Mouse (Mus musculus) induced T-regulatory cell, adult 2 months (primary cell): ENCODE results near the gene Med28.

Experiments used
- DNase-seq: peaks from one replicate; pipeline ENCODE4 v3.0.0-alpha.2; 2012; ENCODE audit warnings: low read depth

Med28 gene

DNA sequence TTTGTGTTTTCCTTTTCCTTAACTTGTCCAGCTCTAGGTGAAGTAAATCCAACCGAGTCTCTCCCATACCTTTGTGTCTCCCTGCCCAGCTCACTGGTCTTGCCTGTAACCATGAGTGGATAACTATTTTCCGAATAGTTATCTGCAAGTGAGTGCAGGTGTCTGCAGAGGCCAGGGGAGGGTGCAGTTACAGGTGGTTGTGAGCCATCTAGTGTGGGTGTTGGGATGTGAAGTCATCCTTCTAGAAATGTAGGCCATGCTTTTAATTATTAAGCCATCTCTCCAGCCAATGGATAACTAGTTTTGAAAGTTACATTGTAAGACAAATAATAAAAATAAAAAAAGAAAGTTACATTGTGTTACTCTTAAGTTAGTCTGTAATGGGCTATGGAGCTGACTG, 6.5 kb upstream of the Med28 start:
- no peak for DNase-seq

DNA sequence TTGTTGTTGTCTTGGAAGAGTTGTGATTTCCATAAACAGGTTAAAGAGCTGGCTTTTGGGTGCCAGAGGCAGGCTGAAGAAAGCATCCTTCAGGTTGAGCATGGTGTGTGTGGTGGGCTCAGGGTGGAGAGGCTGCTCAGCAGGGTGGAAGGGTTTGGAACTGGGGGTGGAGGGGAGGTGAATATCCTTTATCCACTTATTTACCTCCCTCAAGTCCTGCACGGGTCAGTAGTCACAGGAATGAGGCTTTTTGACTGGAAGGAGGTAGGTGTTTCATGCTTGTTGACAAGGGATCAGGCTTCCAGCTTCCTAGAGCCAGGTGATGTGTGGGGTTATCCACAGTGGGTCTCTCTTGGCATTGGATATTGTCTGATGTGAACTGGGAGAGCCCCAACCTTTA, 5.4 kb upstream of the Med28 start:
- DNase-seq: no peak

DNA sequence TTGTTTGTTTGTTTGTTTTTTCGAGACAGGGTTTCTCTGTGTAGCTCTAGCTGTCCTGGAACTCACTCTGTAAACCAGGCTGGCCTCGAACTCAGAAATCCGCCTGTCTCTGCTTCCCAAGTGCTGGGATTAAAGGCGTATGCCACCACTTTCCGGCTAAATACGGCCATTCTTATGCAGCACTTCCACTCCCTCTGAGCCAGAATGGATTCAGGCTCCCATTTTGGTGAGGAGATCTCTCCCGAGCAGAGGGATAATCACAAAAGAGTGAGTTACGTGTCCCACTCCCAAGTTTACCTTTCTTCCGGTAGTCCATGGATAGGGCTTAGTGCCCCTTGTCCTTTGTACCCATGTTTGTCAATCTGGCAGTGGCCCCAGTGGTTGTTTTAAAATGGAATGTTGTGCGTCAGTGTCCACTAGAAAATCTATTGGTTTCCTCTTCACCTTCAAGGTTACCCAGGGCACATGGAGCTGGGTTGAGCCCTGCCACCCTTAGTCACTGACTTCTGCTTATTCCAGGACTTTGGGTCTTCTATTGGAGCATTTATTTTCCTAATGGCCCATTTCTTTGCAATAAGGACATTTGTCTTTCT, 4.8 kb upstream of the Med28 start:
- DNase-seq: no peak

DNA sequence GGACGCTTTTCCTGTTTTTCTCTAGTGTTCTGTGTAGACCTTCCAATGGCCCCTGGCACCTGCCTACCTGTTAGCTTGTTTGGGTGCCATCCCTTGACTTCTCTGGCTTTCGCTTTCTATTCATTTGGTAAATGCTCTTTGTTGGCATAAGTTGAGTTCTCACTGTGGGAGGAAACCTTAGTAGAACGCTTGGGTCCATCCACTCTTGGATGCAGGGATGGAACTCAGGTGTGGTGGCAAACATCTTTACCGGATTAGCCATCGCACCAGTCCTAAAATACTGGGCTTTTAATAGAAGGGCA, 731 bp downstream of the Med28 start:
- DNase-seq: peak; percentile 69

DNA sequence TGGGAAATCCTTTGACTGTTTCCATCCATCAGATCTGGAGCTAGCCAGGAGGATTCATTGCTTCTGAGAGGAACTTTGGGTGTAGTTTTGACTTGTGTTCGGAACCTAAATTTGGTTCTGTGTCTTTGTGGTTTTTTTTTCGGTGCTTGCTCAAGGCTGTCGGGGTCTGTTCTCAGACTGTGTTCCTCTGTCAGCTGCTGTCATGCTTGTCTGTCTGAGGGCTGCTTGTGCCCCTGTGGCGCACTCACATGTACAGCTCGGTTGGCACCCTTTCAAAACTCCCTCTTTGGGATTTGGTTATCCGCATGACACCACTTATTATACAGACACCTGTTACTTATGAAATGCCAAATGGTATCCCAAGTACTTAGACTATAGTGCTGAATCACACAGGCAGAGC, 1.6 kb downstream of the Med28 start:
- DNase-seq: peak; percentile 10

DNA sequence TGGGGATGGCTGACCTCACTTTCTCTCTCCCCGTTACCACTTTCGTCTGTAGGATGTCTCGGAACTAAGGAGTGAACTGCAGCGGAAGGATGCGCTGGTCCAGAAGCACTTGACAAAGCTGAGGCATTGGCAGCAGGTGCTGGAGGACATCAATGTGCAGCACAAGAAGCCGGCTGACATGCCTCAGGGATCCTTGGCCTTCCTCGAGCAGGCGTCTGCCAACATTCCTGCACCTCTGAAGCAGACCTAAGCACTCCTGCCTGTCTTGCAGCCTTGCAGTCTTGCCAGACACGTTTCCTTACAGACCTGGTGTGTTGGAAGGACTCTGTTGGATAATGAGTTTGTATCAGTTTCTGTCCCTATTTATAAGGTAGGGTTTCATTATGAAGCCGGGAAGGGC, 5.1 kb downstream of the Med28 start:
- DNase-seq: no peak

DNA sequence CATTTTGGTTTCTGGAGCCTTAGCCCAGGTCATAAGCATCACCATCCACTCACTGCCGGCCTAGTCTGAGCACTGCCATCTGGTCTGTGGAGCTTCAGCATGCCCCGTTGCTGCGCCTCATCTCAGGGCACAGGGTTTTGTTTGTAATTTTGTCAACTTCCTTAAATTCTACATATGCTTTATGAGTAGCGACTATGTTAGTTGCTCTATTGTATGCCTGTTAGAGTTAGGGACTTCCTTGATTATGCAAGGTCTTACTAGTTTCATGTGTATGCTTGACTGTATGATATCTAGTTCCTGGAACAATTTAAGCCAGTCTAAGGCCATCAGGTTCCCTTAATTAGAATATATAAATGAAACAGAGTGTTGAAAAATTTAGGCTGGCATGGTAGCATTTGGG, 6.3 kb downstream of the Med28 start:
- no peak for DNase-seq

DNA sequence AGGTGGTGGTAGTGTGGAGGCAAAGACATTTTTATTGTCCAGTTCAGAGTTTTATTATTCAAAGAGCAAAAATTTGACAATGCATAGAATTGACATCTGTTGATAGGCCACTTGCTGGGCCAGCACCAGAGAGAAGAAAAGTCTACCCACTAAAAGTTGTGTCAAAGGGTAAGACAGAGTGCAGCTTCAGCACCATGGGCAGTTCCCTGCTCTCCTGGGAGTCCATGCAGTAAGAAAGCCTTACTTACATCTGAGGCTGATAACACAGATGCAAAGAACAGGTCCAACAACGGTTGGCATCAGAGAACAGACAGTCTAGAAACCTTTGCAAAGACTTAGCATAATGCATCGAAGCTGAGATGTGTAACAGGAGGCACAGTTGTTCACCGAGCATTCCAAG, 9.7 kb downstream of the Med28 start:
- peak; percentile 14 for DNase-seq

DNA sequence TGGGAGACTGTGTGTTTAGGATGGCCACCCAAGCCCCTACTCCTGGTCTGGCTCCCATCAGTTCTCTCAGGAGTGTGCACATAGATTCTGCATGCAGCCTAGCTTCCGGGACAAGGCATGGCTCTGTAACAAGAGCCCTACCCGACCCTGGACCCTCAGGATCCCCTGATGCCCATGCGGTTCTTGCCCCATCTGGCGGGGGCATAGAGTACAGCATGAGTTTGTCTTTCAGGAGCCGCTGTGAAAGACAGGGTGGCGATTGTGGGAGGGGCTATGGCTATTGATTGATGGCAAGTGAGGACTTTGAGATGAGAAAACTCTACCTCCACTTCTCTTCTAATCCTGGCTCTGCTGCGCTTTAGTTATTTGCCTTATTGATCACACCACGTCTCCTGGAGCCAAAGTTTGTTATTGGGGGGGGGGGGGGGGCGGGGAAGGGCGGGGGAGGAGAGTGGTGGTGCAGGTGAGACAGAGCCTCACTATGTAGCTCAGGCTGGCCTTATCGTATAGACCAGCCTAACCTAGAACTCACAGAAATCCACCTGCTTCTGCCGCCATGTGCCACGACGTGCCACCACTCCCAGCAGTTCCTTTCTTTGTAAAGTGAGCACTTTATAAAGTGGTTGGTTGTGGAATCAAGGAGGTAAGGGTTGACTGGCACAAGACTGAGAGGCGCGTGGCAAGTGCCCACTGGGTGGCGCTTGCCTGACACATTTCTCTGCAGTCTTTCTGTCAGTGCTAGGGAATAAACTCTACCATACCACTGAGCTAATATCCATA, 14.5 kb downstream of the Med28 start:
- DNase-seq: peak; percentile 62

DNA sequence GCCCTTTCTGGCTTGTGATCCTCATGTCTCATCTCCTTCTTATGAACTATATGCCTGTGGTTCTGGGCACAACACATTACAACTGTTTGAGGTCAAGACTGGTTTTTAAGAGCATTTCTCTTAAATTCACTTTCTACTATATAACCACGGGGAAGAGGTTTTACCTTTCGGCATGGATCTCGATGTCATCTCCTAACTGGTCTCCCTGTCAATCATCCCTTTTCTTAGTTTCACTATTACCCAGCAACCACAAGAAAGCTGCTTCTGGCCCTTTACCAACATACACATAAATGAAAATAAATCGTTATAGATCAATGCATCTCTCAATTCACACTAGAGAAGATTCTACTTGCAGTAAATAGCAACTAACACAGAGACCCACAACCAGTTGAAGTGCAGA, 15.1 kb downstream of the Med28 start:
- DNase-seq: peak; percentile 33

DNA sequence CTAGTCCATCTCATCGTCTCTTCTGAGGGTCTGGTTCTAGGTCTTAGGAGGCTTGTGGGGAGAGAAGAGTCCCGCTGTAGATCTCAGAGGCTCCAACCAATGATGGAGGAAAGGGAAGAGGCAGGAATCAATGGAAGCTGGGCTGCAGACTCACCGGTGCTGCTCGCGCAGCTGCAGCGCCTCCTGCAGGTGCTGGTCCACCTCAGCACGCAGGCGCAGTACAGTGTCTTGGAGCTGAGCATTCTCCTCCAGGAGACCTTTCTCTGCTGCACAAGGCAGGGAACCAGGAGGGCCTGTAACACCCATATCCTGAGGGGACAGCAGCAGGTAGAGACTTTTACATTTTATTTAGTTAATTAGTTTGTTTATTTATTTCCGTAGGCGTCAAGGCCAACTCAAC, 19.5 kb downstream of the Med28 start:
- DNase-seq: no peak

DNA sequence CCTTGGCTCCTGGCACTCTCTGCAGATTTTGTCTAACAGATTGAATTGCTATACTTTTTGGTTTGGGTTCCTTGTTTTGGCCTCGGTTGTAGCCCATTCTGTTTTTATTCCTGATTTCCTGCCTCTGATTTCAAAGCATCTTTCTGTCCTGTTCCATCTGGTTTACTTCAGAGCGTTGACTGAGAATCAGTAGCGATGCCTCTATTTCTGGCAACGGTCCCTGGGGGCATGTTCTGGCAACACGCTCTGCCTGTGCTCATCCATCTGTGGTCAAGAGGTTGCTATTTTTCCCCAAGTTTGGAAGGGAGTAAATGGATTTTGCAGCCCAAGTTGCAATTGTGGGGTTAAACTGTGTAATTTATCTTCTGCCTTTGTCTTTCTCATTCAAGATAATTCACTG, 23.3 kb downstream of the Med28 start:
- DNase-seq: no peak

DNA sequence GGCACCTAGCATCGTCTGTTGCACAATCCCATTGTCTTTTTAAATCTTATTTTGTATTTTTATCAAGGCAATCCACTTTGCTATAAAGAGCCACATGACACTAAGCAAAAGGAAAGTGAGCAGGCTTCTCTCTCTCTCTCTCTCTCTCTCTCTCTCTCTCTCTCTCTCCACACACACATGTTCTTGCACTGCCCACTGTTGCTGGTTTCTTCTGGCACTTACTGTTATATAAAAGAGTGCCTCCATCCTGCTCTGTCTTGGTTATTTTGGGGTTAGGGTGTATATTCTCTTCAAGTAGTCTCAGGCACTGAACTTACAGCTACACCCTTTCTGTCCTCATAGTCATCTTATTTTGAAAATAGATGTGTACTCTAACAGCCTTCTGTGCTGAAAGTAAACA, 29.6 kb downstream of the Med28 start:
- no peak for DNase-seq

DNA sequence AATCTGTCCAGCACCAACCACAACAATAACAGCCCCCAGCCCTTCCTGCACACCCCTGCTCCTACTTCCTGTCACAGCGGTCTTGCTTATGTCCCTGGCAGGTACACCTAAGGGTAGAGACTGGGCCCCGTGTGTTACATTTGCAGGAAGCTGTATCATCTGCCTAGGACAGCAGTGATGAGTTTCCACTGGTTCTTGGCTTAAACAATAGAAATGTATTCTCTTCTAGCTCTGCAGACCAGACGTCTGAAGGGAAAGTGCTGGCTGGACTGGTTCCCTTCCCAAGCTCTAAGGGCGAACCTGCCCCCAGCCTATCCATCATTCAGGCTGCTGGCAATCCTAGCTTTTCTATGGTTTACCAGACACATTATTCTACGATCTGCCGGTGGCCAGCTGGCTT, 44.0 kb downstream of the Med28 start:
- DNase-seq: no peak

DNA sequence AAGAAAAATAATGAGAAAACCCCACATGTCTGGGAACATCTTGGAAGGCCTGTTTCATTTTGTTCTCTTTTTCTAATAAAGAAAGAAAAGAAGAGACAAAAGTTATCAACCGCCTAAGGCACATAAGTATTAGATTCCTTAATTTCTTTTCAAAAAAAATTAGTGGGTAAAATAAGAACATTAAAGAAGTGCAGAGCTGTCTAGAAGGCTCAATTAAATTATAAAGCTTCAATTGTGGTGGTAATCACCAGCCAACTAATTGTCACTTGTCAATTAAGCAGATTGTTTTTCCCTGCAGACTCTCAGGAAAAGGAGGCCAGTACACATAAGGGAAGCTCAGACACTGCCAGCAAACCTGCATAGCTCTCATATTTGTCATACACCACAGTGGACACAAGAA, 45.8 kb downstream of the Med28 start:
- DNase-seq: no peak

DNA sequence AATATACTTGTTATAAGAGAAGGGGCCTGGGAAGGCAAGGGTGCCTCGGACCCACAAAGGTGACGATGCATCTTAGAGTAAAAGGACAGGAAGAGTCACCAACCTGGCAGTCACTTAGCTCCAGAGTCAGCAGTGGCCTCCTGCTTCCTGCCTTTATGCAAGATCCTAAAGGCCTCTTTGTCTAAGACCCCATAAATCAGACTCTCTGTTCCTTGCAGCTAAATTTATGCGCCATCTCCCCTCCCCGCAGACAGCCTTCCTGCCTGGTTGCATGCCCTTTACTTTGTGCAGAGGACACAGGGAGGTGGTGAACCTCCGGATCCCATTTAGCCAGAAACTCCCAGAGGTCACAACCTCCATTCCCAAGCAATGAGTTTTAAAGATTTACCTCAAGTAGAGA, 52.8 kb downstream of the Med28 start:
- DNase-seq: no peak

DNA sequence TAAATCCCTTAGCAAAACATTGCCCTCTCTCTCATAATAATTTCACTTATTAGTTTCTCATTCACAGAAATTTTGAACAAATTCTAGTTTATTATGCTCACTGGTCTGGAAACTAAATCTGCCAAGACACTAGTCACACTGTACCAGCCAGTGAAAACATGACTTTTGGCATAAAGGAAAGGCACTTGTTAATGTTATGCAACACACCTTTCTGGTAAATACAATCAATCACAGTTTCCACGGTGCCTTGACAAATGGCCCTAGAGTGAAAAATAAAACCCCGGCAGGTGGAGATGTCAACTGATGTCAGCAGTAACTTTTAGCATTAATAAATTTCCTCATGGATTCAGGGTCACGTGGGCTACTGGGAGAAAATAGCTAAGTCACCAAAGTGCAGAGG, 56.7 kb downstream of the Med28 start:
- DNase-seq: no peak

DNA sequence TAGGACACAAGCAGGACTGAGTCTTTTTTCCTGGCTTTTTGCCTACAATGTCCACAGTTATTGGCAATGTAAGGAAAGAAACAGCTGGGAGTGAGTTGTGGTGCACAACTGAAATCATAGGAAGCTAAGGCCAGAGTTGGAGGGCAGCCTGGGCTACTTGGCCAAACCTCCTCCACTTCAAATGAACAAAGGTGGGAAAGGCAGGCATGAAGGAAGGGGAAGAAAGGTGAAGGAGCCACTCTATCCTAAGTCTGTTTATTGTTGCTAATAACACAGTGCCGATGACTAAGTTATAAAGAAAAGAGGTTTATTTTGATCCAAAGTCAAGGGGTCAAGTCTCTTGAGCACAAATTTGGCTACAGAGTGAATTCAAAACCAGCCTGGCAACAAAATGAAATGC, 57.3 kb downstream of the Med28 start:
- DNase-seq: no peak
